ENCODE assay signal across 20 mouse cellular contexts in the genomic region with DNA sequence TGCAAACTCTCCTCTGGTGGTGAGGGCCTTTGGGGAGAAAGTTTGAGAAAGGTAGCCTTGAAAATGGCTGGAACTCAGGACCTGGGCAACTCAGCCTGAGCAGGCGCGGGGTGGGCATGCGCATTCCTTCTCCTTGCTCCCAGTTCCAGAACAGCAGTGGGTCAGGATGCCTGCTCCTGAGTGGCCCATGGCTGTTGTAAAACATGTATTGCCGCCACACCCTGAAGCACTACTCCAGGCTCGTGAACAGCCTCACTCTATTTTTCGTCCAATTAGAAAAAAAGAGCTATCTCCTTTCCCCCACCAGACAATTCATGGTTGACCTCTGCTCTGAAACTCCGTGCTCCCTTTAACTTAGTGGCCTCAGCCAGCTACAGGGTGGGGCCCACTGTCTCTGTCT. TPM values are rescaled to one million over a fixed set of nuclear protein-coding genes. Genes with fewer than 3 reads are reported as not detected.
"Had no signal": no experiment of that assay in that cellular context is flagged by ENCODE, and none has a peak within 500 bp of the region (broad histone marks: within the 10 kb centered on the region; RNA-seq: fewer than 3 reads in every experiment).

No protein-coding gene starts in this region.

- H3K27ac ChIP-seq: midbrain, embryonic 10.5 days; midbrain, embryonic 12.5 days; neural tube, embryonic 13.5 days; neural tube, embryonic 15.5 days had no signal

- H3K9ac ChIP-seq: lung, embryonic 14.5 days; midbrain, embryonic 12.5 days; neural tube, embryonic 13.5 days; neural tube, embryonic 15.5 days had no signal

- H3K36me3 ChIP-seq: midbrain, embryonic 10.5 days; midbrain, embryonic 12.5 days; neural tube, embryonic 13.5 days; neural tube, embryonic 15.5 days had no signal

- ATAC-seq: midbrain, embryonic 16.5 days had no signal

- H3K4me2 ChIP-seq: lung, embryonic 14.5 days; midbrain, embryonic 12.5 days; neural tube, embryonic 13.5 days; neural tube, embryonic 15.5 days had no signal

- H3K4me3 ChIP-seq: midbrain, embryonic 10.5 days; midbrain, embryonic 12.5 days; myocyte; neural tube, embryonic 13.5 days; neural tube, embryonic 15.5 days had no signal

- H3K9me3 ChIP-seq: midbrain, embryonic 10.5 days; midbrain, embryonic 12.5 days; neural tube, embryonic 13.5 days; neural tube, embryonic 15.5 days had no signal

- DNase-seq: lung, adult 18-20 months; lung, embryonic 14.5 days; lung, postnatal 10 days; lung, postnatal 4 days; midbrain, embryonic 14.5 days; retina, postnatal 1 day; right cerebral cortex, adult 18-20 months; right cerebral cortex, postnatal 25 days; right cerebral cortex, postnatal 4 days; spleen, adult 18-20 months; thymus, adult 18-20 months; thymus, postnatal 14 days; thymus, postnatal 36 days had no signal

- H3K27me3 ChIP-seq: midbrain, embryonic 12.5 days; neural tube, embryonic 13.5 days; neural tube, embryonic 15.5 days had no signal

- H3K4me1 ChIP-seq: midbrain, embryonic 10.5 days; midbrain, embryonic 12.5 days; neural tube, embryonic 13.5 days; neural tube, embryonic 15.5 days had no signal

RNA-seq across cellular contexts. Expression of a gene that starts 24.5 kb away (rescaled TPM):
- total RNA-seq: megakaryocyte, adult 5-6 weeks had no signal
